Mouse (Mus musculus) spleen, adult 12 weeks (tissue): ENCODE results near the gene Josd2.

Experiments
- DNase-seq: peaks from one replicate; pipeline ENCODE4 v3.0.0; 2022; ENCODE audit warnings: low spot score

The Josd2 gene

DNA sequence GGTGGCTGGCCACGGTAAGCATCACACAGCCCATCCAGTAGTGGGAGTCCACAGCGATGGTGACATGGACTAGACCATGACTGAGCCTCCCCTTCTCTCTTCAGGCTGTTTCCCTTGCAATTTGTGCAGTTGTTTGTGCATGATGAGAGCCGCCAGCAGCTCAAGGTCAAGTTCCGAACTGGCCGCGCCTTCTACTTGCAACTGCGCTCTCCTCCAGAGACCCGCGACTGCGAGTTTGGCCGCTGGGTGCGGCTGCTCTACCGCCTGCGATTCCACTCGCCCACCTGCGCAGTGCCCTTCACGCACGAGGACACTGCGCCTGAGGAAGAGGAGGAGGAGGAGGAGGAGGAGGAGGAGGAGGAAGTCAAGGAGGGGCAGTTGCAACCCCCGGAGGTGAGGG is 32.3 kb downstream of the Josd2 start:
- no peak for DNase-seq

DNA sequence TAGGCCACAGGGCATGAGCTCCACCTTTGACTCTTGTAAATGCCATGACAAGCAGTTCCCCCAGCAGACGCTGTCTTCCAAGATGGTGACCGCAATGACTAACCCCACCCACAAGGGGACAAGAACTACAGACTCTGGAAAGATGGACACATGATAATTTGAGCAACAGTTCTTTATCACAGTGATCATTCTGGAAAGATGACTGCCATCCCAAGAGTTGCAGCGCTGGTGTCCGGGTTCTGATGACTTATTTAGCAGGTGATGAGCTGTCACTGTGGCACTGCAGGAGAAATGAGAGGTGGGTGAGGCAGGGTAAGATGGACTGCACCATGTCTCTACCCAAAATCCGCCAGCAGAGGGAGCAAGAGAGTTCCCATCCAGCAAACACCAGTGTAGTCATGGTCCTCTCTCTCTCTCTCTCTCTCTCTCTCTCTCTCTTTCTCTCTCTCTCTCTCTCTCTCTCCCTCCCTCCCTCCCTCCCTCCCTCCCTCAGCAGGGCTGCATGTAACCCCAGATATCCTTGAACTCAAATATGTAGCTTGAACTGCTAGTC is 33.9 kb downstream of the Josd2 start:
- peak; percentile 60 for DNase-seq

DNA sequence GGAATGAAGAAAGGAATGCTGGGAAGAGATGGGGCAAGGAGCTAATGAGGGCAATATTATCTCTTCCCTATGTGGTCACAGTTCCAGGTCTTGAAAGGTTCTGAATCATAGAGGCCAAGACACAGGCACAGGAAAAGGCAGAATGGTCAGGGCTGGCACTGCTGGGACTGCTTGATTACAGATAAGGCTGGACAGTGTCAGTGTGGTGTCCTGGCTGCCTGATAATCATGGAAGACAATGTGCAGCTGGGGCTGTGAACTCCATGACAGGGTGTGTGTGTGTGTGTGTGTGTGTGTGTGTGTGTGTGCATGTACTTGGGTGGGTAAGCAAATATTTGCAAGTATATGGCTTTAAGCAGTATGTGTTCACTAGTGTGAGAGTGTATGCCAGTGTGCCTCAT is 39.7 kb downstream of the Josd2 start:
- no peak for DNase-seq

DNA sequence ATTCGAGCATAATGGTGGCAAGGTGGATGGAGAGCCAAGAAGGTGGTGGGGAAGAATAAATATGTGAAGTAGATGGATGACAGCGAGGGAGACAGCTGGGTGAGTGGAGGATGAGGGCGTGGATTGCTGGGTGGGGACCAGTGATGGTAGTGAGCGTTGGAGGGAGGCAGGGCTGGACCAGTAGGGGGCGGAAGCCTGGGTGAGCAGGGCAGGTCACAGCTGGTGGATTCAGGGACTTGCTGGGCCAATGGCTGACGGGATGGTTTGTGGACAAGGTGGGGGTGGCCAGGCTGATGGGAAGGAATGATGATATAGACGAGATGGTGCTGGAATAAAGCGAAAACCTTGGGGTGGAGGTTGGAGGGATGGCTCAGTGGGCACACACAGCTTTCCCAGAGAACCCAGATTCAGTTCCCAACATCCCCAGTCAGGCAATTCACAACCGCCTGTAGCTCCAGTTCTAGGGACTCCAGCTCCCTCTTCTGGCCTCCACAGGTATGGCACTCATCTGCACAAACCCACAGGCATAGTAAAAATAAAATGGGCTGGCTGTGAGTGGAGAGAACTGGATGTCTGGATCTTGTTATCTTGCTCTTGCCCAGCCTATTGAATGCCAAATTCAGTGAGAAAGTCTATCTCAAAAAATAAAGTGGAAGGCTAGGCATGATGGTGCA is 51.6 kb downstream of the Josd2 start:
- no peak for DNase-seq

DNA sequence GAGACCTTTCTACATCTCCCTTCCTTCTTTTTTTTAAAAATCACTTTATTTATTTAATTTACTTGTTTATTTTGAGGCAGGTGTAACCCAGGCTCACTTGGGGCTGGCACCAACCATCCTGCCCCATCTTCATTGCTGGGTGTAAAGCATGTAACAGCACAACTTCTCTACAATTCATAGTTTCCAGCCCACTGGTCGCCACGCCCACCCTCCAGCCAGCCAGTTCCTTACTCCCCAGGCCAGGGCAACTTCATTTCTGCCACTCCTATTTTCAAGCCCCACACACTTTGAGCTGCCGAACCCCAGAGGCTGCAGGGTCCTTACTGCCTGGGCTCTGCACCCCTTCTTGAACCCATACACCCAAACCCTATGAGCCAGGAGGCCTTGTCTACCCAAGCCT is 53.2 kb downstream of the Josd2 start:
- no peak for DNase-seq
